Mouse (Mus musculus): Measurements from ENCODE around the gene Cfap221. TPM values are rescaled to one million over a fixed set of nuclear protein-coding genes. Genes with fewer than 3 reads are reported as not detected.
A peak's percentile ranks its signal among the peaks of the same experiment; 100 is the strongest.

Cfap221 gene
- polyA plus RNA-seq, 1 experiment from 2014 or later: 0.21 TPM

DNA sequence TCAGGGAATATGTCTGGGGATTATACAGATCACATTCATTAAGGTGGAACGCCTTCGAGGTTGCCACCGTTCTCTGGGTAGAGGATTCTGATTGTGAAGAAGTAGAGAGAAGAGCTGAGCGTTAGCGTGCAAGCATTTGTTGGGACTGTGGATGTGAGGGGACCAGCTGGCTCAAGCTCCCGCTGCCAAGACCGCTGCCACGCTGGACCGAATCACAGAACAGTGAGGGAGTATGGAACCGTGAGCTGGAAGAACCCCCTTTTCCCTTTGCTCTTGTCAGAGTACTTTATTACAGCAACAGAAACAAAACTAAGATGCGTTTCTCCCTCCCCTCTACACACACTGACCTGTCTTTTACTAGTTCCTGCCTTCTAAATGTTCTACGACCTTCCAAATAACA is 15.6 kb upstream of the Cfap221 start:
- 78% methylated on average over 12 of the region's 12 CpGs for WGBS

GRCm38 (mm10) chr1:120007851-120008588 is 11.0 kb upstream of the Cfap221 start:
- H3K27ac ChIP-seq (ENCODE audit: low read length): no peak overlapping the region
- 0 out of 2 replicates have a peak overlapping the region, but pooled peaks have one; percentile 22 for H3K9ac ChIP-seq (replicated peaks; ENCODE audit: low read length)
- H3K27me3 ChIP-seq (ENCODE audit: insufficient read depth, low read length): peaks cover 14% of the 10 kb centered on the region
- no peak for ATAC-seq (ENCODE audit: low FRiP score, low TSS enrichment)
- peaks cover 10% of the 10 kb centered on the region for H3K4me1 ChIP-seq (ENCODE audit: insufficient read depth, low read length)
- H3K9me3 ChIP-seq (ENCODE audit: low read length): no peaks in the 10 kb centered on the region
- peak overlapping the region; percentile 43 for H3K4me3 ChIP-seq (ENCODE audit: low read length)
- H3K36me3 ChIP-seq (ENCODE audit: insufficient read depth, low read length): no peaks in the 10 kb centered on the region
- 31% methylated on average over 11 of the region's 11 CpGs for WGBS
- H3K4me2 ChIP-seq (replicated peaks; ENCODE audit: low read depth, low read length): peak overlapping the region; percentile 67

More for the DNA sequence above, 15.6 kb upstream of the Cfap221 start:
- H3K4me2 ChIP-seq (replicated peaks; ENCODE audit: low read depth, low read length): no peak overlapping the region
- H3K4me3 ChIP-seq (ENCODE audit: low read length): no peak overlapping the region
- no peaks in the 10 kb centered on the region for H3K36me3 ChIP-seq (ENCODE audit: insufficient read depth, low read length)
- no peak overlapping the region for H3K27ac ChIP-seq (ENCODE audit: low read length)
- peaks cover 8% of the 10 kb centered on the region for H3K27me3 ChIP-seq (ENCODE audit: insufficient read depth, low read length)
- no peak overlapping the region for H3K9ac ChIP-seq (replicated peaks; ENCODE audit: low read length)
- ATAC-seq (ENCODE audit: low FRiP score, low TSS enrichment): no peak
- peaks cover 2% of the 10 kb centered on the region; the same call in 1 of the 2 replicates for H3K4me1 ChIP-seq (ENCODE audit: insufficient read depth, low read length)
- H3K9me3 ChIP-seq (ENCODE audit: low read length): no peaks in the 10 kb centered on the region

DNA sequence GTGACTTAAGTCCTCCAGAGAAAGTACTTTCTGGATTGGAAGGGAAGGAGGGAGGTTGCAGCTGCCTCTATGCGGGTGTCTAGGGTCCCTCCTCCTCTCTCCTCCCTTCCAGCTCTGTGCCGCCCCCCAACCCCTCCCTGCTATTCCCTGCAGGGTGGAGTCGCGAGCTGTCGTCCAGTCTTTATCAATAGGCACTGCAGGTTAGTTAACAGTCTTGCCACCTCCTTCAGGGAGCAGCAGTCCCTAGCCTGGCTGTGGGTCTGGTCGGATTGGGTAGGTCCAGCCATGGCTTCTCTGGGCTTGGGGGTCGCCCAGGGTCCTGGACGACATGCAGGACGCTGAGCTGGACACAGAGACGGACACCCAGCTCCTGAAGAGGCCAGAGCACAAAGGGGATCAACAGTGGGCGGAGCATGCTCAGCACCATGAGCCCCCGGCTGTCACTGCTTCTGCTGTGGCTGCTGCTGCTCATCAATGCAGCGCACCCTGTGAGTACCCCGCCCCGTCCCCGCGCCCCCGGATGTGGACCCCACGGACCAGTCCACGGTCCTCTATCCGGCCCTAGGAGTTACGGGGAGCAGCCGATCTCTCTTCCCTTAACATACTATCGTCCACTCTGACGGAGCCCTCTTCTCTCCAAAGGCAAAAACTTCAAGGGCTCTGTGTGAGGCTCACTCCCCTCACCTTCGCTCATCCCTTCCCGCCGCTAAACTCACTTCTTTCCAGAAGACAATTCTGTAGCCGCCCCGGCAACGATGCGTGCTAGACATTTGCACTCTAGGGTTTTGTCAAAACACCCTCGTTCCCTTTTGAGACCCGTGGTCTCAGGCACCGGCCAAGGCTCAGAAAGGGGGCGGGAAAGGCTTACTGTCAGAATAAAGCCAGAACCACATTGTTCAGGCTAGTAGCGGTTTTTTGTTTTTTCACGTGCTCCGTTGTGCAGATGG is 10.1 kb upstream of the Cfap221 start, which contains the start of gene Sctr:
TSS of gene Sctr (plus strand) at position 51 of the 947 bp plus-strand sequence.
- Histone ChIP-seq H3K27ac (ENCODE audit: low read length) (no peak within 1 kb of the TSS), H3K4me1 (ENCODE audit: insufficient read depth, low read length) (peaks cover 10% of the 10 kb centered on the region), H3K9ac (replicated peaks; ENCODE audit: low read length) (peak within 1 kb of the TSS; percentile 52), H3K36me3 (ENCODE audit: insufficient read depth, low read length) (no peaks in the 10 kb centered on the region), H3K27me3 (ENCODE audit: insufficient read depth, low read length) (peaks cover 14% of the 10 kb centered on the region), H3K4me2 (replicated peaks; ENCODE audit: low read depth, low read length) (peak within 1 kb of the TSS; percentile 67), H3K4me3 (ENCODE audit: low read length) (peak within 1 kb of the TSS; percentile 43), H3K9me3 (ENCODE audit: low read length) (no peaks in the 10 kb centered on the region)
- 2% methylated on average over 39 of the region's 39 CpGs for WGBS
- peak; percentile 77 for ATAC-seq (ENCODE audit: low FRiP score, low TSS enrichment)

DNA sequence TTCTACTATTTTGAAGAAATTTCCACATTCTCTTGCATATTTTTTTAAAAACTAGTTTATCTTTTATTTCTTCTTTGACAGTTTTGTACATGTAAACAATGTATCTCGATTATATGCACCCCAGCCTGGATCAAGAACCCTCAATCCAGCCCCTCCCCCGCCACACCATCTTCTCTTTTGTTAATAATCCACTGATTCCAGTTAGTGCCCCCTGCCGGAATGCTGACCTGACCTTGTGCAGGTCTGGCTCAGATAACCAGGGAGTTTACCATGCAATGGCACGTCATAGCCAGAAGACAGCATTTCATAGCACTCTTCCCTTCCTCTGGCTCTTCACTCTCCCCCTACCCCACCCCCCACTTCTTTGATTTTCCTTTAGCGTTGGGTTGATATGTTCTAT is 610 bp upstream of the Cfap221 start:
- H3K9me3 ChIP-seq (ENCODE audit: low read length): no peaks in the 10 kb centered on the region
- H3K4me3 ChIP-seq (ENCODE audit: low read length): peak overlapping the region; percentile 67
- H3K4me2 ChIP-seq (replicated peaks; ENCODE audit: low read depth, low read length): peak overlapping the region; percentile 92
- no peaks in the 10 kb centered on the region for H3K36me3 ChIP-seq (ENCODE audit: insufficient read depth, low read length)
- 24% methylated on average over 5 of the region's 5 CpGs for WGBS
- no peak overlapping the region for H3K9ac ChIP-seq (replicated peaks; ENCODE audit: low read length)
- no peak overlapping the region for H3K27ac ChIP-seq (ENCODE audit: low read length)
- H3K27me3 ChIP-seq (ENCODE audit: insufficient read depth, low read length): no peaks in the 10 kb centered on the region
- ATAC-seq (ENCODE audit: low FRiP score, low TSS enrichment): peak; percentile 60
- peaks cover 6% of the 10 kb centered on the region; the same call in 1 of the 2 replicates for H3K4me1 ChIP-seq (ENCODE audit: insufficient read depth, low read length)

- H3K9ac ChIP-seq (replicated peaks; ENCODE audit: low read length): no peak overlapping the region
- H3K36me3 ChIP-seq (ENCODE audit: insufficient read depth, low read length): no peaks in the 10 kb centered on the region
- no peak overlapping the region for H3K4me2 ChIP-seq (replicated peaks; ENCODE audit: low read depth, low read length)
- no peaks in the 10 kb centered on the region for H3K4me1 ChIP-seq (ENCODE audit: insufficient read depth, low read length)
- ATAC-seq (ENCODE audit: low FRiP score, low TSS enrichment): no peak
- WGBS: 85% methylated on average over 5 of the region's 5 CpGs
- no peak overlapping the region for H3K27ac ChIP-seq (ENCODE audit: low read length)
- no peaks in the 10 kb centered on the region; the same call in 1 of the 2 replicates for H3K9me3 ChIP-seq (ENCODE audit: low read length)
- H3K27me3 ChIP-seq (ENCODE audit: insufficient read depth, low read length): no peaks in the 10 kb centered on the region
- H3K4me3 ChIP-seq (ENCODE audit: low read length): no peak overlapping the region
Observed at GRCm38 (mm10) chr1:119986555-119986954, 10.5 kb downstream of the Cfap221 start.

DNA sequence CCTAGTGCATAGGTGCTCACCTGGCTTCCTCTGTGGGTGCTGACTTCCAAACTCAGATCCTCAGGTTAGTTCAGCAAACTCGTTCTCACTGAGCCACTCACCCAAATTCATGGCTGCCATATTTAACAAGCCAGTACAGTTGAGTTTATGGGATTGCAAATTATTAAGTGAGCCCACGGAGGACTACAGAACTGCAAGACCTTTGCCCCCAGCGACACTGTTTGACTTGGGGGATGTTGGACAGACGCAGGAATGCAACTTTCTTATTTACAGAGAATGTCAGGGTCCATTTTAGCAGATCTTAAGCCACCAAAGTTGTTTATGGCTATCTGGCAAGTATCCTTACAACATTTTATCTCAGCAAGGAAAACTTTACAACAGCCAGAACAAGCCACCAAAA is 21.9 kb downstream of the Cfap221 start:
- no peak for ATAC-seq (ENCODE audit: low FRiP score, low TSS enrichment)
- H3K9me3 ChIP-seq (ENCODE audit: low read length): peaks cover under 1% of the 10 kb centered on the region; the same call in 1 of the 2 replicates
- H3K4me3 ChIP-seq (ENCODE audit: low read length): no peak overlapping the region
- H3K27ac ChIP-seq (ENCODE audit: low read length): no peak overlapping the region
- no peak overlapping the region for H3K9ac ChIP-seq (replicated peaks; ENCODE audit: low read length)
- no peaks in the 10 kb centered on the region for H3K36me3 ChIP-seq (ENCODE audit: insufficient read depth, low read length)
- no peak overlapping the region for H3K4me2 ChIP-seq (replicated peaks; ENCODE audit: low read depth, low read length)
- no peaks in the 10 kb centered on the region for H3K27me3 ChIP-seq (ENCODE audit: insufficient read depth, low read length)
- WGBS: 62% methylated on average over 4 of the region's 4 CpGs
- no peaks in the 10 kb centered on the region for H3K4me1 ChIP-seq (ENCODE audit: insufficient read depth, low read length)

DNA sequence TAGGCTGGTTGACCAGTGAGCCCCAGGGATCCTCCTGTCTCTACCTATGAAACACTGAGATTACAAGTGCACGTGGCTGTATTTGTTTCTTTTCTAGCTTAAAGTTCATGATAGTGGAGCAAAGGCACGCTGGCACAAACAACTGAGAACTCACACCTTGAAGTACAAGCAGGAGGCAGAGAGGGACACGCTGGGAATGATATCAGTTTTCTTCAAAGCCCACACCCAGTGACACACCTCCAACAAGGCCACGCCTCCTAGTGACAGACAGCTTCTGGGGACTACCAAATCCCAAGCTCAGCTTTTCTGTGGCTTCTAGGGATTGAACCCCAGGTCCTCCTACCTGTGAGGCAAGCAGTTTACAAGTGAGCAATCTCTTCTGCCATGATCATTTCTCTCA is 23.9 kb downstream of the Cfap221 start:
- Histone ChIP-seq H3K36me3 (ENCODE audit: insufficient read depth, low read length) (no peaks in the 10 kb centered on the region), H3K4me1 (ENCODE audit: insufficient read depth, low read length) (no peaks in the 10 kb centered on the region), H3K27ac (ENCODE audit: low read length) (no peak overlapping the region), H3K9me3 (ENCODE audit: low read length) (no peaks in the 10 kb centered on the region), H3K4me2 (replicated peaks; ENCODE audit: low read depth, low read length) (no peak overlapping the region), H3K27me3 (ENCODE audit: insufficient read depth, low read length) (no peaks in the 10 kb centered on the region), H3K4me3 (ENCODE audit: low read length) (no peak overlapping the region), H3K9ac (replicated peaks; ENCODE audit: low read length) (no peak overlapping the region)
- ATAC-seq (ENCODE audit: low FRiP score, low TSS enrichment): no peak
- 32% methylated on average over 4 of the region's 4 CpGs for WGBS

- peak; percentile 67 for ATAC-seq (ENCODE audit: low FRiP score, low TSS enrichment)
- no peaks in the 10 kb centered on the region for H3K9me3 ChIP-seq (ENCODE audit: low read length)
- 47% methylated on average over 12 of the region's 12 CpGs for WGBS
- H3K9ac ChIP-seq (replicated peaks; ENCODE audit: low read length): no peak overlapping the region
- no peak overlapping the region for H3K27ac ChIP-seq (ENCODE audit: low read length)
- no peaks in the 10 kb centered on the region for H3K36me3 ChIP-seq (ENCODE audit: insufficient read depth, low read length)
- no peak overlapping the region for H3K4me3 ChIP-seq (ENCODE audit: low read length)
- no peaks in the 10 kb centered on the region for H3K4me1 ChIP-seq (ENCODE audit: insufficient read depth, low read length)
- H3K27me3 ChIP-seq (ENCODE audit: insufficient read depth, low read length): no peaks in the 10 kb centered on the region
- H3K4me2 ChIP-seq (replicated peaks; ENCODE audit: low read depth, low read length): no peak overlapping the region
Observed at GRCm38 (mm10) chr1:119965804-119966514, 31.1 kb downstream of the Cfap221 start.

- ATAC-seq (ENCODE audit: low FRiP score, low TSS enrichment): no peak
Observed at GRCm38 (mm10) chr1:119959920-119960319, 37.1 kb downstream of the Cfap221 start.

More at GRCm38 (mm10) chr1:119959920-119960319, 37.1 kb downstream of the Cfap221 start:
- Histone ChIP-seq H3K36me3 (ENCODE audit: insufficient read depth, low read length) (no peaks in the 10 kb centered on the region), H3K27me3 (ENCODE audit: insufficient read depth, low read length) (no peaks in the 10 kb centered on the region), H3K27ac (ENCODE audit: low read length) (no peak overlapping the region), H3K4me1 (ENCODE audit: insufficient read depth, low read length) (no peaks in the 10 kb centered on the region), H3K4me2 (replicated peaks; ENCODE audit: low read depth, low read length) (no peak overlapping the region), H3K9ac (replicated peaks; ENCODE audit: low read length) (no peak overlapping the region), H3K9me3 (ENCODE audit: low read length) (no peaks in the 10 kb centered on the region), H3K4me3 (ENCODE audit: low read length) (no peak overlapping the region)
- WGBS: 49% methylated on average over 7 of the region's 7 CpGs

Data from kidney, embryonic 16.5 days (tissue).